Mouse (Mus musculus) hematopoietic stem cell, adult 5-6 weeks (primary cell): ENCODE measurements around the gene Smg8. TPM values are rescaled to one million over a fixed set of nuclear protein-coding genes. Genes with fewer than 3 reads are reported as not detected.
"Not testable (repeated sequence)": the region's sequence is repeated elsewhere in the genome, so short reads cannot be mapped to it uniquely, and the experiment has no call there.

ENCODE experiments used
- ATAC-seq, 2 experiments: fragments of 125-278 bp in 1 of 2; replicated peaks in 1 of 2; 2 replicates each; pipeline ENCODE4 v1.8.0; 2016 to 2017; ENCODE audit warnings: inconsistent platforms in 2 of 2, mild to moderate bottlenecking in 2 of 2, moderate number of reproducible peaks in 2 of 2, low read depth in 1 of 2, moderate TSS enrichment in 1 of 2; ENCODE audit not compliant: low FRiP score in 2 of 2, poor library complexity in 2 of 2, severe bottlenecking in 2 of 2, insufficient read depth in 1 of 2, low TSS enrichment in 1 of 2
- total RNA-seq: library from RNA; stranded (forward); fragments of 172-1452, 232-1000 nt; gene quantifications from 2 replicates; pipeline ENCODE4 v1.2.3, GENCODE M21; 2017

Gene Smg8
- total RNA-seq, 1 experiment from 2014 or later, result 19.5 TPM

- no peak for ATAC-seq
Observed at GRCm38 (mm10) chr11:87062087-87062486, 24.5 kb downstream of the Smg8 start.

GRCm38 (mm10) chr11:87060410-87060809 lies 26.2 kb downstream of the Smg8 start:
- ATAC-seq, result no peak

DNA sequence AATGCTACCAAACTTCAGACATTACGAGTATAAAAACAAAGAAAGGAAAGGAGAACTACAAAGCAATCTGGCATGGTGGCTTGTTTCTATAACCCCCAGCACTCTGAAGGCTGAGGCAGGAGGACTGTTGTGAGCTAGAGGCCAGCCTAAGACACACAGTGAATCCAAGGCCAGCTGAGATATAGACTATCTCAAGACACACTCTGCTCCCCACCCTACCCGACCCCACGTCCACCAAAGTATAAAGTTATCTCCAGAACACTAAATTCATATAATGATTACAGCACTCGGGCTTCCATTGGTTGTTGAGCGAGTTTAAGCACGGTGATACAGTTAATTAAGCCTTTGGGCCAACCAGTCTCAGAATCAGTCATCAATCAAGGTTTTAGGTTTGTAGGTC lies 30.3 kb downstream of the Smg8 start:
- no peak for ATAC-seq

- ATAC-seq, result not testable (repeated sequence)
Observed at GRCm38 (mm10) chr11:87048900-87049299, 37.7 kb downstream of the Smg8 start.

GRCm38 (mm10) chr11:87046968-87047367 lies 39.6 kb downstream of the Smg8 start:
- ATAC-seq, result no peak

- no peak for ATAC-seq
Observed at GRCm38 (mm10) chr11:87043052-87043451, 43.5 kb downstream of the Smg8 start.

- ATAC-seq, result peak; percentile 71 to 84
Observed at GRCm38 (mm10) chr11:87039307-87039963, 47.1 kb downstream of the Smg8 start.

- ATAC-seq, result no peak
Observed at GRCm38 (mm10) chr11:87036180-87036579, 50.4 kb downstream of the Smg8 start.

DNA sequence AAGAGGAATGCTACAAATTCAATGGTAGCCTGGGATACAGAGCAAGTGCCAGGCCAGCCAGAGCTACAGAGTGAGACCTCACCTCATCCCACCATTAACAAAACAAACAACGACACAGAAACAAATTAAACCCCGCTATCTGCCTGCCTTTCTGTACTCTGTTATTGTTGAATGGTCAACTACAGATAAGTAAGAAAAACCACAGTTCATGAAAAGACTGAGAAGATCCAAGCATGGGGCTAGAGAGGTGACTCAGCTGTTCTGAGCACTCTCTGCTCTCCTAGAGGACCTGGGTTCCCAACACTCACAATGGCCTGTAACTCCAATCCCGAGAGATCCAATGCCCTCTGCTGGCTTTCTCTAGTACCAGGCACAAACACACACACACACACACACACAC lies 58.4 kb downstream of the Smg8 start:
- no peak for ATAC-seq

Other genes starting within 250 kb of the Smg8 start
- 5.4 and 5.5 TPM in 2 replicates for gene Ypel2, start 93.1 kb downstream of the Smg8 start, total RNA-seq
- 1.3 and 2.3 TPM in 2 replicates for gene Gdpd1, start 12.7 kb downstream of the Smg8 start, total RNA-seq
- gene Prr11, start 21.9 kb upstream of the Smg8 start, total RNA-seq, result 11.0 and 11.1 TPM in 2 replicates
- gene Ska2, start 22.5 kb upstream of the Smg8 start, total RNA-seq, result 42.4 and 47.5 TPM in 2 replicates
- gene Trim37, start 40.3 kb upstream of the Smg8 start, total RNA-seq, result 64.2 and 74.6 TPM in 2 replicates